Mouse (Mus musculus) lung, adult 2 months (tissue): ENCODE data around the gene Sptssb.

Experiments
- CTCF ChIP-seq: fragments of 200-500 bp; IDR thresholded peaks from 2 replicates; pipeline ENCODE4 v1.5.1; 2011; ENCODE audit warnings: mild to moderate bottlenecking, low read length, control low read depth; ENCODE audit not compliant: insufficient read depth
- POLR2A ChIP-seq: fragments of 200-500 bp; IDR thresholded peaks from 2 replicates; pipeline ENCODE4 v1.6.1; 2011; ENCODE audit warnings: low read depth, mild to moderate bottlenecking, control low read depth, low read length, borderline replicate concordance; ENCODE audit errors: extremely low read depth

GRCm38 (mm10) chr3:69871174-69871573, 11.4 kb upstream of the Sptssb start:
- no peak for TF ChIP-seq CTCF
- no peak for TF ChIP-seq POLR2A
